Mouse (Mus musculus) T-helper 1 cell (primary cell): Measurements from ENCODE around the gene Synpo2.
"Not testable (repeated sequence)": the region's sequence is repeated elsewhere in the genome, so short reads cannot be mapped to it uniquely, and the experiment has no call there.

Source experiments
- in situ Hi-C: fragments of 300-600 bp; cut with MboI, MseI; formaldehyde crosslinking; loops from one replicate; pipeline ENCODE4 v1.15.1; 2025; ENCODE audit warnings: high pct_unique_total_duplicates

Gene Synpo2

GRCm38 (mm10) chr3:123138274-123139003, 97.5 kb downstream of the Synpo2 start:
- in situ Hi-C loops = no loop called here

GRCm38 (mm10) chr3:123132101-123132500, 103.8 kb downstream of the Synpo2 start:
- in situ Hi-C loops = no loop called here

GRCm38 (mm10) chr3:123131151-123131756, 104.7 kb downstream of the Synpo2 start:
- in situ Hi-C loops = no loop called here

- in situ Hi-C loops = no loop called here
Measured at GRCm38 (mm10) chr3:123130314-123131150, 105.4 kb downstream of the Synpo2 start.

DNA sequence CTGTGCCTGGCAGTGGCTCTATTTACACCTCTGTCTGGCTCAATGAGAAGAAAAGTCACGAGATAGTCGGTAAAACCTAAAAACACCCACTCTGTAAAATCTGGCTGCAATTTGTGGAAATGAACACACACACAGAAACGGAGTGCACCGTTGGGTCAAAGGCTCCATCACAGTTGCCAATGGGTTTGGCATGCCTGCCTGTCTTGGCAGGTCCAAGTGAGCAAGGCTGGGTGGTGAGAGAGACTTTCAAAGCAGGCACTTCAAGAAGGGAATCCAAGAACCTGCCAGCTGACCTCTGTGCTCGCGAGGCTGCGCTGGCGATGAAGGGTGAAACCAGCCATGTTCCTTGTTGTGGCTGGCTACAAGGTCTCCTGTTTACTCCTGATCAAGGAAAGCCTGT, 107.2 kb downstream of the Synpo2 start:
- in situ Hi-C loops = no loop called here

DNA sequence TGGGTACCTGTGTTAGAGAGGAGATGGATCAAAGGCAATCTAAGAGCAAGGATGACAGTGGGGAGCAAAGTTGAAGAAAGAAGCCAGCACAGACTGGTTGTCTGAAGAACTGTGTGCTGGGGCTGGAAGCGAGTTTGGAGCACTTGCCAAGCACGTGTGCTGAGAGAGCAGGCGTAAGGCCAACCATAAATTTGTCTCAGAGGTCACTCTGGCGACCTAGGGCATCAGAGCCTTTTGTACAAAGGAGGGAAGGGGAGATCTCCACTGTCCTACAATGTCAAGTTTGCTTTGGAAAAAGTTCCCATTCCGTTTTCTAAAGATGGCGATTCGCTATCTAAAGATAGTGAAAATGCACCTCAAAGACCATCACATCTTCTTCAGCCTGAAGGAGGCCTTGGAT, 107.9 kb downstream of the Synpo2 start:
- in situ Hi-C loops = no loop called here

GRCm38 (mm10) chr3:123126741-123127140, 109.2 kb downstream of the Synpo2 start:
- in situ Hi-C loops = not testable (repeated sequence)

- in situ Hi-C loops = no loop called here
Measured at GRCm38 (mm10) chr3:123123817-123124216, 112.1 kb downstream of the Synpo2 start.

DNA sequence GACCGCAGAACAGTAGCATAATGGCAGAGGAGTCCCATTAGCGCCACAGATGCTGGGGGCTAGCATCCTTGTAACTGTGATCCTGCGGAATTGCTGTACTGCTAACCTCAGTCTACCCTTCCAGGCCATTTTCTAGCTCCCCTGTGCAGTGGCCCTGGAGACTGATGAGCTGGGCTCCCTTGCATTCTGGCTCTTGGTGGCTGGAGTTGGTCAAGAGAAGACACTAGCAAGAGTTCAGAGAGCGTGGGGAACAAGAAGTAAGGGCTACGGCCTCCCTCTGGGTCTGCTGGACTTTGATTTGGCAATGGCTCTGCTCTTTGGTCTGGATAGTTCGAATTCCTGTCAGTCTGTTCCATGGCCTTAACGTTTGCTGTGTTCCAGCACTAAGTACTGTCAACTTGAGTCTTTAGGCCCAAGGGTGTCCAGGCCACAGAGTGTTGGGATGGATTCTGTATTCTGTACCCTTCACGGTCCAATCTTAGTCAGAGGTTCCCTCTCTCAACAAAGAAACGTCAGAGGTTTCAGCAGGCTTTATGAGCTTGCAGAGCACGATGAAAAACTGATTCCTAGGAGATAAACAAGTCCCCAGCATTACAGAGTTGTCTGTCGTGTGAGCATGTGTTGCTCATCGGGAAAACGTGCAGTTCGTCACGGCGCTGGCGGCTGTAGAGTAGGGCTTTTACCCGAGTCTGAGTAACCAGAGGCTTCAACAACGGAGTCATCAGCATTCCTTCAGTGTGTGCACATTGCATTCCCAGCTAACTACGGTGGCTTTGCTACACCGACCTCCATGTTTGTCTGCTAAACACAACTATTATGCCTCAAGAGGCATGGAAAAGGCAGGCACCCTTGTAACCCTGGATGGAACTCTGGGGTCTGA, 113.6 kb downstream of the Synpo2 start:
- in situ Hi-C loops = no loop called here

DNA sequence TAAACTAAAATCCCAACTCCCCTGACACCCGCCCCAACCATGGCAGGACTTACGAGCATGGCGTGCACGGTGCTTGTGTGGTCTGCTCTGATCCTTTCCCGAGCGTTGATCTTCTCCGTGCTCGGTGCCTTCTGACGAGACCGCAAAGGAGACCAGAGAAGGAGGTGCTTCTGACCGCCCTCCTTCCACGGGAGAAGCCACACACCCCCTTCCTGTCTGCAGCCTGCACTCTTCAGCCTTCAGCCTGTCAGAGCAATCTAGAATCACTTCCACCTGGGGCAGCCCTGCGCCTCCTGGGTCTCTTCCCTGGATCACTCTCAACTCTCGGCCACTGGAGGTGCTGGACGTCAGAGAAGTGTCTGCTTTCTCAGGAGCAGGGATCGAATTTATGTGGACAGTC, 119.0 kb downstream of the Synpo2 start:
- in situ Hi-C loops = no loop called here

GRCm38 (mm10) chr3:123115770-123116527, 120.0 kb downstream of the Synpo2 start:
- in situ Hi-C loops = no loop called here

DNA sequence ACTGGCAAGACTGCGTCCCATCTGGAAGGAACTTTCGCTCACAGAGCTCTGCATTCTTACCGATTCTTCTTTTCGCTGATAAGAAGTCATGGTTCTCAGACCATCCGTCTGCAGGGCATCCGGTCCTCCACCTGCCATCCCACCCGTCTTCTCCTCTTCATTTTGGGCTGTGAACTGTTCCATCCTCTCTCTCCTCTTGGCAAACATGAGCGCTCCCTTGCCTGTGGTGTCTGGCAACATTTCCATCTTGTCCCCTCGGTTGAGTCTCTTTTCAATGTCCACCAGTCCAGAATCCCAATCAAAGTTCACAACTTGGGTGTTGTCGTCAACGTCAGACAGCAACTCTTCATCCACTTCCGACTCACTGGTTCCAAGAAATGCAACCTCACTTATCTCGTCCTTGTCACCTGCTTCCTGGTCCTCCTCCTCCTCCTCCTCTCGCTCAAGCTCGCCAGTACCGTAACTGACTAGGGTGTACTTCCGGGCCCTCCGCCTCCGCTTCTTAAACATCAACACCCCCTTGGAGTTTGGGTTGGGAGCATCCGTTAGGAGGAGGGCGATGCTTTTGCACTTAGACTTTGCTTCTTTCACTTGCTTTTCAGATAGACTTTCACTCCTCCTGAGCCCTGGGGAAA, 121.8 kb downstream of the Synpo2 start:
- in situ Hi-C loops = no loop called here

- in situ Hi-C loops = no loop called here
Measured at GRCm38 (mm10) chr3:123112781-123113180, 123.2 kb downstream of the Synpo2 start.

DNA sequence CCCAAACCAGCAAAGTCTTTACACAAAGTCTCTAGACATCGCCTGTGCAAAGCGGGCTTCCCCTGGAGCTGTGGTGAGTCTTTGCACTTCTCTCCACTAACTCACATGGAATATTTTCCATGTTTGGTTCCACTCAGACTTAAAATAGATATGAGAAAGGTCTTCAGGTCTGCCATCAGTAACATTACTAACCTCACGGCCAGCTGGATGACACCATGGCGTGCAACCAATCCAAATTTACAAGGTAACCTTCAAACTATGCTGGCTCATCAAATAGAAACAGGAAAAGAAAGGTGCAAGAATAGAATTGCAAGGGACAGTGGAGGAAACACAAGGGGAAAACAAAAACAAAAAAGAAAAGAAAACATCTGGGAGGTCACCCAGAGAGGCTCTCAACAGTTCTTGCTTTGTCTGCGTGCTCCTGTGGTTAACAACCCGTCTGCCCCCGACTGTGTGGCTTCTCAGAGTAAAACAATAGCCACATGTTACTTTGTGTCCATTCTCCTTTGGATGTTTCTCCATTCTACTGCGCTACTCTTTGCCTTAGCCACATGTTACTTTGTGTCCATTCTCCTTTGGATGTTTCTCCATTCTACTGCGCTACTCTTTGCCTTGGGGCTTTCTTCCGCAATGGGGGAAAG, 124.8 kb downstream of the Synpo2 start:
- in situ Hi-C loops = no loop called here

DNA sequence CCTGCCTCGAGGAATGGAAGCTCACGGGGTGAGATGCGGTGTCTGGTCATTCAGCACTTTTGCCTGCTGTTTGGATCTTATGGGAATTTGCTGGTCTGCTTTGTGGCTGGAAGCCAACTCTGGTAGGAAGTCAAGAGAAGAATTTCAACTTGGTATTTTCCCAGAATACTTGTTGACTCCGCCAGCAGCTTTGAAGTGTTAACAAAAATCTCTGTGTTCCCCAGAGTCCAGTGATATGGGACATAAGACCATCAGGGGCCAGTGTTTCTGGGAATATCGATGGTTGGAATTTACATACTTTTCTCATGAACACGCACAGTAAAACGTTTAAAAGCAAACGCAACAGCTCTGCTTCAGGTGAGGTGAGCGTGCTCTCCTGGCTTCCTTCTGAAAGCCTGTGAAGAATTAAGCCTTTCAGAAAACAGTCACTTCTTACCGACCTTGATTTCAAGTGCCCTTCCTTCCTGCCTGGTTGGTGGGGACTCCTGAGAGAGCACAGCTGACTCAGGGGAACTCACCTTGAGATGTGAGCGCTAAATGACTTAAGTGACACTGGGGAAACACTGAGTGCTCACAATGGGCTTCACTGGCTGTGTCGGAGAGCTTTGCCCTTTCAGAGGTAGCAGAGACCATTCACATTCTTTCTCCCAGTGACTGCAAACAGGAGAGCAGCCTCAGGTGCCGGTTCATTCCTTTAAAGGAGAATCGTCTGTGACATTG, 128.0 kb downstream of the Synpo2 start:
- in situ Hi-C loops = no loop called here

GRCm38 (mm10) chr3:123104325-123104724, 131.6 kb downstream of the Synpo2 start:
- in situ Hi-C loops = loop anchor here (5.0 kb wide), 1 partner anchor 167 kb away; no protein-coding TSS in a partner anchor

GRCm38 (mm10) chr3:123103151-123103860, 132.6 kb downstream of the Synpo2 start:
- in situ Hi-C loops = loop anchor here (5.0 kb wide), 1 partner anchor 166 kb away; no protein-coding TSS in a partner anchor

DNA sequence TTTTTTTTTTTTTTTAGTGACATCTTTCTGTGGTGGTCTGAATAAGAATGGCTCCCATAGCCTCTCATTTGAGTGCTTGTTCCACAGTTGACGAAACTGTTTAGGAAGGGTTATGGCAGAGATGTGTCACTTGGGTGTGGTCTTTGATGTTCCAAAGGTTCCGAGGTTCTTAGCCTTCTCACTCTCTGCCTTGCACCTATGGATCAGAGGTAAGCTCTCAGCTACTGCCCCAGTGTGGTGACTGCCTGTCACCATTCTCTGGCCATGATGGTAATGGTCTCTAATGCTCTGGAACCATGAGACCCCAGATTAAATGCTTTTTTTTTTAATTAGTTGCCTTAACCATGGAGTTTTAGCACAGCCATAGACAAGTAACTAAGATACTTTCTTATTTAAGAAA, 134.2 kb downstream of the Synpo2 start:
- in situ Hi-C loops = loop anchor here (5.0 kb wide), 1 partner anchor 164 kb away; no protein-coding TSS in a partner anchor
